Mouse (Mus musculus) telencephalon, adult 2 months (tissue): ENCODE measurements around the gene Ppm1h.

ENCODE experiments used
- DNase-seq: peaks from one replicate; pipeline ENCODE4 v3.0.0-alpha.2; 2011; ENCODE audit warnings: low read depth, low spot score

Gene Ppm1h

DNA sequence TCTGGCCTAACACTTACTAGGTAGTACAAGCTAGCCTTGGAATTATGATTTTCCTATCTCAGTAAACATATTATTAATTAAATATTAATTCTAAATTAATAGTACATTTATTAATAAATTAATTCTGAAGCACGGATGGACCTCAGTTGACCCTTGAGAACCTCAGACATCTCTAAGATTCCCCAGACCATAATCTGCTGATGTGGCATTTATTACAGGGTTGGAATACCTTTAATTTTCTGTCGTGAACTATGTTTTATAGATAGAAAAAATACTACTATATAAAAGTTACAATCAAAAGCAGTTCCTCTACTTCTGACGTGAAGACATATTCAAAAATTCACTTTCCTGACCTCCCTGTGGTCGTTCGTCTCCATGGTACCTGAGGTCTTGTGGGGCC, 19.8 kb downstream of the Ppm1h start:
- DNase-seq: no peak

DNA sequence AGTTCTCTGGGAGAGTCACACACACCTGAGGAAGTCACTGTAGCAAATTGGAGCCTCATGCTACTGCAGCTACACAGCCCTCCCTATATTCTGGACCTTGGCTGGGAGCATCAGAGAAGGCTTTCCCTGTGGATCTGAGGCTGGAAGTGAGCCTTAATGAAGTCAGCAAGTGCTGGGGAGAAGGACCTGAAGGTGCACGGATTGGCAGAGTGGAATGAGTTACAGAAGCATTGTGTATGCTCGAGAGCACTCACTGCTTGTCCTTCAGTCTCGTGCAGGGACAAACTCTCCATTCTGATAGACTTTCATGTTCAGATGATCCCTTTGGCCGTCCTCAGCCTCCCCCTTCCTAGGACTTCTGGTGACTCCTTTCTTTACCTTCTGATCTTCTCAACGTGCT, 26.3 kb downstream of the Ppm1h start:
- no peak for DNase-seq

DNA sequence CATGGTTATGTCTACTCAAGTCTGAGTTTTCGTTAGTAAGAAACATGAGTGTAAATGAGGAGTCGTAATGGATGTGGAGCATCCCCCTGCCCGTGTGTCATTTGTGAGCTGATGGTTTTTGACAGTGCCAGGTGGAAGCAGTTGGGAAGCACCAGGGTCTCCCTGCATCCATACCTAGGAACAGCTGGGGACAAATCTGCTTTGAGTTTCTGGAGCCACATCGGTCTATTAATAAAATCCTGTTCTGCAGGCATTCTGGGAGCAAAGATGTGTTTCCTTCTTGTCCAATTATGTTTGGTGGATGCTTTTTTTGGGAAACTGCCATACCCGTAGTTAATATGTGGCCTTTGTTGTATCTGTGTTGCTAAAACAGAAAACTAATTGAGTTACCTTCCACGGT, 26.9 kb downstream of the Ppm1h start:
- no peak for DNase-seq

DNA sequence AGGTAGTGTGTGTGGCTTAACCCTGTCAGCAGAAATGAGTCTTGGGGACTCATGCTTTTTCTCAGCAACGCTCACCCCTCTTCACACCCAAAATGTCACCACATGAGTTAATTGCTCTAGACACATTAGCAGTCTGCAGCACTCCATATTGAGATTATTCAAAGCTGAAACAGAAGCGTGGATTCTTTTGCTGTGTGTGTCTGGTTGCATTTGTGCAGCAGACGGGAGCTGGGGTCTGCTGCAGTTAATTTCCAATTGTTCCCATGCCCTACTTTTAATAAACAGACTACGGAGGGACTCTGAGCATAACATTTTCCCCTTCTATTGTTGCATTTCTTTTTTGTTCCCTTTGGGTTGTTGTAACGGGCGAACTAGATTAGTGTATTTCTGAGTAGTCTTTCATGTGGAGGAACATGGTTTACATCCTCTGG, 32.8 kb downstream of the Ppm1h start:
- no peak for DNase-seq

DNA sequence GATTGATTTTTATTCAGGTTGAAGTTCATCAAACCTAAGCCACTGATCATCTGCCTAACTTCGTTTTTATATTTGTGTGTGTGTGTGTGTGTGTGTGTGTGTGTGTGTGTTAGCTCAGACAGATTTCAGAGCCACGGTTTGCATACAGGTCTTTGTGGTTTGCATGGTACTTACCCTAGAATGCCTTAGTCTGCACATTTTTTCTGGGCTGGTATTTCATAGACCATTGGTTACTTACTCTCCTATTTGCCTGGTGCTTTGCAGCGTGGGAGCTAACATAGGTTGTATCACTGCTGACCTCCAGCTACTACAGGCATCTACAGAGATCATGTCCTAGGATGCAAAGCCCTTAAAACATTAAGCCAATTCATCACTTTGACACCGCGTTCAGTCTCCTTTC, 33.7 kb downstream of the Ppm1h start:
- no peak for DNase-seq

DNA sequence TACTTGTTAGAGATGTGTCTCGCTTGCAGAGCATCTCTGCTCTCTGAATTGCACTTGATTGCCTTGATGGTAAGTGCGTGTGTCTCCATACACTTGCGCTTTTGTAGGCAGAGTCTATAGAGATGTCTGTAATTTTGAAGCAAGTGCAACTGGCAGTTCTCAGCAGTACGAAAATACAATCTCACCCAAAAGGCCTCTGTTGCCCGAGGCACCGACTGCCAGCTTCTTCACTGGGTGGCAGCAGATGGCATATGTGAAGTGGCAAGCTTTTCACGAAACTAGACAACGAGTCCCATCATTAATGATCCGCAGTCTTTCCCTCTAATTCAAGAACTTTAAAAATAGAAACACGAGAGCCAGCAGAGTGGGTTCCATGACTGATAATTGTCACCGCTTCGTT, 37.3 kb downstream of the Ppm1h start:
- peak; percentile 52 for DNase-seq

DNA sequence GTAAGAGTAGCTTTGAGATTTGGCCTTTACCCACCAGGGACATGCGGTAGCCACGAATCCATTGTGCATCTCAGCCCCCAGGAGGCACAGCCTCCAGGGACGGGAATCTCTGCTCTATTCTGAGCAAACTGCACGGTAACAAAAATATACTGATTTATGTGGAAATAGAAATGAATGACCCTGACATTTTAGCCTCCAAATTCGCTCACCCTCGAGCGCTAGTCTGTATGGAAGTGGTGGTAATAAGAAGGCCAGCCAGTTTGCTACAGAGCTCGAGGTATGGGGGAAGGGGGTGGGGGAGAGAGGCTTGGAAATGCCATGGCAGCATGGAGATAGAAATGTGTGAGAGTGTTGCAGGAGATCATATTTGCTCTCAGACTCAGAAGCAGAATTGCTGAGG, 37.7 kb downstream of the Ppm1h start:
- no peak for DNase-seq

DNA sequence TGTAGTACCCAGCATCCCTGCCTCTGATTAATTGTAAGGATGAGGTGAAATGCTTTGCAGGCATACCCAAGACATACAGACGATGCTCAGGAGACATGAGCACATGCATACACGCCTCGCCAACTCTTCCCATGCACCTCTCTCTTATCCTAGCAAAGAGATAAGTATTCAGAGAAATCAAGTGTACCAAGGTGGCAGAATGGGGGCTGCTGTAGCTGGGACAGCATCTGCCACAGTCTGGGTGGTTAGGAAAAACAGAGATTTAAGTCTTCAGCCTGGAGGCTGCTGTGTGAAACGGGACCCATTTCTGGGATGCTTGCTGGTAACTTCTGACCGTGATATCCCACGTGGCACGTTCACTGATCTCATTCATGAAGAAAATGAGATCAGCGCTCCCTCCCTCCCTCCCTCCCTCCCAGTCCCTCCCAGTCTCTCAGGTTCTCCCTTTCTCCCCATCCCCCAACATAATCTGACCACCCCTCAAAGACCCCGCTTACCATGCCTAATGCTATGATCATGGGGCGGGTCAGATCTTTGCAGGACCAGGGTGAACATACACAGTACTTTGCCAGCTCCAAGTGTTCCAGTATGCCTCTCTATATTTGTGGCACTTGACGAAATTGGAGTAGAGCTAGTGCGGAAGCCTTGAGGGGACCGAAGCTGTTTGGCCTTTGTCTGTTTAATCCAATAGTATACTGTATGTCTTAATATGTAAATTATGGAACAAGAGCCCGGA, 38.3 kb downstream of the Ppm1h start:
- DNase-seq: peak; percentile 53

DNA sequence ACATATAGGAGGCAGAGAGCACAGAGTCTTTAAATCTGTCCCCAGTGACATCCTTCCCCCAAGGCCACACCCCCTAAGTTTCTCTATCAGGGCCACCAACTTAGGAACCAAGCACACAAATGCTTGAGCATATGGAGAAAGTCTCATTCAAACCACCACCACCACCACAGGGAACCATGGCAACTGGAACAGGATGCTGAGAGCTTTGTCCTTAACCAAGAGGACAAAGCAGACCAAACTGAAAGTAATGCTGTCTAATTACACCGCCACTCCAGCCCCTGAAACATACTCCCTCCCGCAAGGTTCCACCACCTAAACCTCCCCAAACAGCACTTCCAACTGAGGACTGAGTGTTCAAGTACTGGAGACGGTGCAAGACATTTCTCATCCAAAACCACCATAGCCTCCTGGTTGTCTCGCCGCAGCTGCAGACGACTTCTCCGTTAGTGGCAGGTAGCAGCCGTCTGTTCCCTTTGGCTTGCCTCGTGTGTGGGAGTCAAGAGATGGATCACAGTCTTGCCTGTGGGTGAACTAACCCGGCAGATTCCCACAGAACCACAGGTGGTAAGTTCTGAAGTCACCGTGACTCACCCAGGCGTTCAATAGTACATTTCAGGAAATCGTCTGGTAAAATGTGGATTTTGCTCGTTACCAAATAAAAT, 39.3 kb downstream of the Ppm1h start:
- peak; percentile 88 for DNase-seq

DNA sequence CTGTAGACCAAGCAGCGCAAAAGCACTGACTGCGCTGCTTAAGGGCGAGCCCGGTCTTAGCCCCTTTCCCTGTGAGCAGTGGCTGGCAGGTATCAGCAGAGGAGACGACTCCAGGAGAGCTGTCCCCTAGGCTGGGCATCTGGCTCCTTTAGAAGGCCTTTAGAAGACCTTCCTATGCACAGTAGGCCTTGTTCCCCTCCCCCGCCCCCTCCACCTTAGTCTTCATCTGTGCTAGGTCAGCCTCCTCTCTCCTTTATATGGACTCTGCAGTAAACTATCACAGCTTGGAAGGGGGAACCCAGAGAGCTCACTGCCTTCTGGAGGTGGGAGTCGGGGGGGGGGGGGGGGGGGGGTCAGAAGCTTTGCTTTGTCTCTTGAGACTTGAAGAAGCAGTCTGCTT, 40.4 kb downstream of the Ppm1h start:
- DNase-seq: no peak

DNA sequence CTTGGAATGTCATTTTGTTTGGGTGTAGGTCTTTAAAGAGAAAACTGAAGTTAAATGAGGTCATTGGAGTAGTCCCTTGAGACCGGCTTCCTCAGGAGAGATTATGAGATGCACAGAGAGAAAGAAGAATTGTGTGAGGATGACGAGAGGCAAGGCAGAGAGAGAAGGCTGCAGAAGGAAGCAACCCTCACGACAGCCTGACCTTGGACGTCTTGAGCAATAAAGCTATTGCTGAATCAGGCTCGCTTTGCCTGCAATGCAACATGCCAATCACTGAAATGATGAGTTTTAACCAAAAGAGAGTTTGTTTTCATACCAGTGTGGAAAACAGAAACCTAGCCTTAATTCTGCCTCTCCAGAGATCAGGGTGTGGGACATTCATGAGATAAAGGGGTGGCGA, 43.5 kb downstream of the Ppm1h start:
- no peak for DNase-seq

DNA sequence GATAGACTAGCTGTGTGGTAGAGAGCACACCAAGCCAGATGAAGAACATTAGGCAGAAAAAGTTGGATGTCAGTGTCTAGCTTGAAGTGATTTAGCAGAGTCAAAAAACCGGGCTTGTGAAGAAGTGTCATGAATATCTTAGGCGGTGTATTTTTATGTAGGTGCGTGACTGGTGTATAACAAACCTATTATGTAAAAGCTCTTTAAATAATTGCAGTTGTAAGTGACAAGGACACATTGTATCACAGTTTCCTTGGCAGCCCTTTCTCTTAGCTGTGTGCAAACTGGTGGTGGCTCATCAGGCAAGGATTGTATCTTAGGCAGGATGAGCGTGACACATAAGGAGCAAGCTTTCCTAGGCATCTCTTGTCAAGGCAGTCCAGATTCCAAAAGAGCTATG, 46.1 kb downstream of the Ppm1h start:
- peak; percentile 95 for DNase-seq

DNA sequence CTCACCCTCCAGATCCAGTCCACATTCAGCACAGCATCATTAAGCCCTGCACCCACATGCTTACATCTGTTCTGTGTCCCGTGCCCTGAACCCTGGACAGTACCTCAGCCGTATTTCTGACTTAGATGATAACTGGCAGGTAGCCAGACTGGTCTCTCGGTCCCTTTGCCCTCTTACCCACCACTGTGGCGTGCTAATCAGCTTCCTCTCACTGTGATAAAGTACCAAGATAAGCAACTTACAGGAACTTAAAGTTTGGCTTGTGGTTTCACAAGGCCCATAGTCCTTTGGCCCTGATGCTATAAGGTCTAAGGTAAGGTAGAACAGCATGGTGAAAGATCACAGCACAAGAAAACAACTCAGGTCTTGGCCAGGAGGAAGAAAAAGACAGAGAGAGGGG, 48.7 kb downstream of the Ppm1h start:
- no peak for DNase-seq

DNA sequence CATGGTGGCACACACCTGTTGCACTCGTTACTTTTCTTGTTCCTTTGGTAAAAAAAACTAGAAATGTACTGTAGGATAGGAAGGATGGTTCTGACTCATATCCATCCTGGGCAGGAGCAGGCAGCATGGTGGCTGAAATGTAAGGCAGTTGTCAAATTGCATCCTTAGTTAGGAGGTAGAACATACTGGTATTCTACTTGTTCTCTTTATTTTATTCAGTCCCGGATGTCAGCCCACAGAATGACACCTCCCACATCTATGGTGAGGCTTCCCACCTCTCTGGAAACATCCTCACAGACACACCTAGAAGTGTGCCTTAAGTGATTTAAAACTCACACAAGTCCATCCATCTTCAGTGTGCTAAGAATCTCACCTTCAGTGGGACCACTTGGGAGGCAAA, 49.6 kb downstream of the Ppm1h start:
- no peak for DNase-seq

DNA sequence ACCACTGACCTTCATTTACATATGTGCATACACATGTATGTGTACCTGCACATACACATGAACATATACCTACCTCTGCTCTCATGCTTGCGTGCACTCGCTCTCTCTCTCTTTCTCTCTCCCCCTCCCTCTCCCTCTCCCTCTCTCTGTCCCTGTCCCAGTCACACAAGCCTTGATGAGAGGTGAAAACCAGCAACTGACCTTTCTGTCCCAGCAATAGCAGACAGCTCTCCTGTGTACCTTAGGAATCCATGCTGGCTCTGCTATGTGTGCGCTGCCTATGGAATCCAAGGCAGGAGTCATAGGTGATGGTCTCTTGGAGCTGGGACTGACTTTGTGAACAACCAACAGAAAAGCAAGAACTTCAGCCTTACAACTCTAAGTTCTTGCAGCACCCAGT, 53.6 kb downstream of the Ppm1h start:
- DNase-seq: no peak

DNA sequence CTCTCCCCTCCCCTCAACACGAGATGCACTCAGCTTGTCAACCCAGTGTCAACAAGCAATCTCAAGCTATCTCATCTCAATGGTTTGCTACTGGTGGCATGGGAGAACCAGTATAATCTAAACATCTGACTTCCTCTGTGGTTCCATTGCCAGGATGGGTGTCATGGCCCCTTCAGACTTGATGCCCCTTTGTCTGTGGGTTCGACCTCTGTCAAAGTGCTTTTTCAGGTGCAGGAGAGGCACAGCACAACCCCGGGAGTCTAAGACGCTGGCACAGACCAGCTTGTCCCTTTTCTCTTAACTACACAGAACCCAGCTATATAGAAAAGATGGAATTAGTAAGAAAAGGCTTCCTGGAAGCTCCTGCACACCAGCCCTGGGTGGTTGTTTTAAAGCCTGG, 56.0 kb downstream of the Ppm1h start:
- DNase-seq: no peak

DNA sequence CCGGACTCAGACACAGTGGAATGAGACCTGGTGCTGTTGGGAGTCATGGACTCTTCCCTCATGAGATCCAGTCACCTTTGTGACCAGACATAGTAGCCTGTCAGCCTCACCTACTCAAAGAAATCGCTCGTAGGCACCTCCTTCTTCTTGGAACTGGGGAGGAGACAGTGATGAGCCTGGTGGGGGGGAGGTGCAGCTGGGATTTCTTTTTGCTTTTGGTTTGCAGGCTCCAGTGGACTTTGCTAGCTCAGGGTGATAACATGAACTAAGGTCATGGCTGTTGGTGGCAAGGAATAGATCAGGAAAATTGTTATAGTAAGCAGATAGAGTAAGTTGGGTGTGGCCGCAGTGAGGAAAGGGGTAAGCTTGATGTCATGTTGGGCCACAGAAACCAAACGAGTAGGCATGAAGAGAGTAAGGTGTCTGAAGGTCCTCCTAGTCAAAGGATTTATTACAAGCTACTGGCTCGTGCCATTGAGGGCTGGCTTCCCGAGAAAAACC, 56.8 kb downstream of the Ppm1h start:
- DNase-seq: no peak

DNA sequence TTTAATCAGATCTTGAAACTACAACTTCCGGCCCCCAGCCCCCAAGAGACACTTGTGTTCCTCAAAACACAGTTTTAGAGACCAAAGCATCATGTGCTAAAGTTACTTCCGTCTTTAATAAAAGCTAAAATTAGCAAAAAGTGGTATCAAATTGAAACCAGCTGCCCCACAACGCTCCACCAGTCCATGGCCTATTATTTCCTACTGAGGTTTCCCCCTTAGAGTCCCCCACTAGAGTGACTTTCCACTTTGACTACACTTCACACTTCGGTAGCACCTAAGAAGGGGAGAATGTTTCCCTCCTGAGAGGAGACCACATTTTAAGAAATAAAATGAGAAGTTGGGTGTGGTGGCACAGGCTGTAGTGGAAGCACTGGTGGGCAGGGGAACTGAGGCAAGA, 58.3 kb downstream of the Ppm1h start:
- no peak for DNase-seq

DNA sequence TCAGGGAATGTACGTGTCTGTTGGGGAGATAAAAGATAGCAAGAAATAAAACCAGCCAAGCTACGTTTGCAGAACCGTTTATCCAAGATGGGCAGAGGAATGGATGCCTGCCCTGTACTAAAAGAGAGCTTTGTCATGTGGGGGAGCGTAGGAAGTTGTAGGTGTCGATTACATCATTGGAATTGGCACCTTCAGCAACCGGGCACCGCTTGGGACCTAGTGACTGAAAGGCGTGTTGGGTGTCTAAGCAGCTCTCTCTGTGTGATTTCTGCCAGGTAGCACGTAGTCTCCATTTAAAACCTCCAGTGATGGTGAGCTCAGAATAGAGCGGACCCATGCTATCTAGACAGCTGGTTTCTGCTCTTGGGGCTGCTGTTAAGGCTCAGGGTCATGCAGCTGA, 60.0 kb downstream of the Ppm1h start:
- DNase-seq: peak; percentile 77

DNA sequence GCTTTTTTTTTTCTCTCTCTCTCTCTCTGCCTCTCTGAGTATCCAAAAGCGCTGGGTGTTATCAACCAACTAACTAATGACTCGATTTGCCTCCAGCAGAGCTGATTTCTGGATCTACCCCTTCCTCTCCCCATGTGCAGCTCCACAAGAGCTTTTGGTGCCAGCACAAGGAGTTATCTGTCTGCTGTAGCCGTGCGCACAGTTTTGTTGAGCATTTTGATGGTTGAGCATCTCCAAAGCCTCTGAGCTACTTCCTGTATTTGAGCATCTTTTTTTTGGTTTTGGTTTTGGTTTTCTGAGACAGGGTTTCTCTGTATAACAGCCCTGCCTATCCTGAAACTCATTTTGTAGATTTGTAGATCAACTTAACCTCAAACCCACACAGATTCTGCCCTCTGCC, 60.5 kb downstream of the Ppm1h start:
- no peak for DNase-seq

DNA sequence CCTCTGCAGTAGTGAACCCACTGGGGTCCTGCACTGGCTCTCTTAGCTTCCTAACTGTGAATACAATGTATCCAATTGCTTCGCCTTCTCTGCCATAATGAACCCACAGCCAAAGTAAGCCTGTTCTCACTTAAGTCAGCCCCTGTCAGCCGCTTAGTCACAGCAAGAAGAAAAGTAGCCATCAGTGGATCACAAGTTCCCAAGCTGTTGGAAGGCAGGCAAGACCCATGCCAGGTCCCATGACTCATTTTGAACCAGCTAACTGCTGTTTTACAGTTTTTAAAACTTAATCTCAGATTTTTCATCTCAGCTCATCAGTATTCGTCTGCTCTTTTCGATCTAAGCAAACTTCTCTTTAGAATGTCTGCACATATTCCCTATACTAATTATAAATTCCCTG, 61.6 kb downstream of the Ppm1h start:
- no peak for DNase-seq

DNA sequence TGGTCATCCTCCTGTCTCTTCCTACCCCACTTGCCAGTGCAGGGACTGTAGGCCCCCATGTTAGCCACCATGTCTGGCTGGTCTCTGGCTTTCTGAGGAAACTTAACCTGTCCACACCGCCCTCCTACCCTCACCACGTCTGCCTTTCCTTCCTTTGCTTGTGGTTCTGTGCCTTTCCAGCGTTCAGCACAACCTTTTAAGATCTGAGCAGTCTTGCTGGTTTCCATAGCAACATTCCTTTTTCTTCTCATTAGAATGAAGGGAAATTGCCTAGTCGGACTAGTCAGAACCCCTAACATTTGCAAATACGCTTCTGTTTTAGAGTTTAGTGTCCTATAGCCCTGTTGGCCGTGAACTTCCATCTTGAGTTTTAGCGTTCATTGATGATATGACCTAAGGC, 62.6 kb downstream of the Ppm1h start:
- no peak for DNase-seq

DNA sequence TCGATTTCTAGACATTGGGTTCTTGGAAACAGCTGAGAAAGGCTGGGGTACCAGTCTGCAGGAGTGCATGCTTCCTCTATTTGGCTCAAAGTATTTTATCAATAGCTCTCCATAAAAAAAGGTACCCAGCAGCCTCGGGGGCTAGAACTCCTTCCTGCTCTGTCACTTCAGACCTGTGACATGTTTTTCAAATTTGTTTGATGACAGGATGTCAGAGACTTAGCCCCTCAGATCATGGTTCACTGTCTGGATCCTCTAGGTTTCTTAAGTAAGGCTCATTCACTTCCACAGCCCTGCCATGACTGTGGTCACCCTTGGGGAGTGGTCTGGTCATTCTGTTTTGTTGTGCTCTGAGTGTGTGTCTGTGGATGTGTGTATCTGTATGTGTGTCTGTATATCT, 63.6 kb downstream of the Ppm1h start:
- no peak for DNase-seq
